Mouse (Mus musculus) adrenal gland, postnatal 25 days (tissue): ENCODE results near the gene Mindy1. TPM values are rescaled to one million over a fixed set of nuclear protein-coding genes. Genes with fewer than 3 reads are reported as not detected.

Source experiments
- DNase-seq: peaks from one replicate; pipeline ENCODE4 v3.0.0; 2021; ENCODE audit warnings: mixed read lengths
- total RNA-seq: library from RNA; stranded (reverse); gene quantifications from 2 replicates; pipeline ENCODE4 v1.2.3, GENCODE M21; 2021

Gene Mindy1
- total RNA-seq, 1 experiment from 2014 or later = 181 TPM

- no peak for DNase-seq
Observed at GRCm38 (mm10) chr3:95267855-95268254, 13.3 kb upstream of the Mindy1 start.

GRCm38 (mm10) chr3:95269789-95270188 is 11.4 kb upstream of the Mindy1 start:
- DNase-seq = no peak

- DNase-seq = no peak
Observed at GRCm38 (mm10) chr3:95270766-95271364, 10.3 kb upstream of the Mindy1 start.

- DNase-seq = no peak
Observed at GRCm38 (mm10) chr3:95273471-95273870, 7.7 kb upstream of the Mindy1 start.

- DNase-seq = no peak
Observed at GRCm38 (mm10) chr3:95274453-95274852, 6.7 kb upstream of the Mindy1 start.

- no peak for DNase-seq
Observed at GRCm38 (mm10) chr3:95275161-95275560, 6.0 kb upstream of the Mindy1 start.

GRCm38 (mm10) chr3:95276428-95276934 is 4.7 kb upstream of the Mindy1 start:
- no peak for DNase-seq

- DNase-seq = no peak
Observed at GRCm38 (mm10) chr3:95277149-95277551, 4.0 kb upstream of the Mindy1 start.

GRCm38 (mm10) chr3:95280747-95281146 is 398 bp upstream of the Mindy1 start:
- DNase-seq = no peak

GRCm38 (mm10) chr3:95282381-95282864 is 1.3 kb downstream of the Mindy1 start:
- no peak for DNase-seq

GRCm38 (mm10) chr3:95282865-95283588 is 1.9 kb downstream of the Mindy1 start:
- peak; percentile 77 for DNase-seq

- no peak for DNase-seq
Observed at GRCm38 (mm10) chr3:95283589-95283941, 2.4 kb downstream of the Mindy1 start.

GRCm38 (mm10) chr3:95284062-95284461 is 2.9 kb downstream of the Mindy1 start:
- DNase-seq = no peak

GRCm38 (mm10) chr3:95284501-95285281 is 3.5 kb downstream of the Mindy1 start:
- no peak for DNase-seq

GRCm38 (mm10) chr3:95285390-95285789 is 4.2 kb downstream of the Mindy1 start:
- no peak for DNase-seq

- DNase-seq = no peak
Observed at GRCm38 (mm10) chr3:95286011-95286410, 4.9 kb downstream of the Mindy1 start.

- DNase-seq = no peak
Observed at GRCm38 (mm10) chr3:95286510-95286909, 5.4 kb downstream of the Mindy1 start.

GRCm38 (mm10) chr3:95287541-95287940 is 6.4 kb downstream of the Mindy1 start:
- DNase-seq = no peak

- no peak for DNase-seq
Observed at GRCm38 (mm10) chr3:95289419-95289818, 8.3 kb downstream of the Mindy1 start.

GRCm38 (mm10) chr3:95290156-95290555 is 9.0 kb downstream of the Mindy1 start:
- no peak for DNase-seq

- no peak for DNase-seq
Observed at GRCm38 (mm10) chr3:95291041-95291440, 9.9 kb downstream of the Mindy1 start.

- no peak for DNase-seq
Observed at GRCm38 (mm10) chr3:95292899-95293298, 11.8 kb downstream of the Mindy1 start.

GRCm38 (mm10) chr3:95293537-95293936 is 12.4 kb downstream of the Mindy1 start:
- DNase-seq = peak; percentile 38
